Mouse (Mus musculus) common myeloid progenitor, adult 5-6 weeks (primary cell): Measurements from ENCODE around the gene St6galnac1. TPM values are rescaled to one million over a fixed set of nuclear protein-coding genes. Genes with fewer than 3 reads are reported as not detected.
"Not testable (repeated sequence)": the region's sequence is repeated elsewhere in the genome, so short reads cannot be mapped to it uniquely, and the experiment has no call there.

ENCODE experiments used
- ATAC-seq: replicated peaks from 2 replicates; pipeline ENCODE4 v1.8.0; 2016; ENCODE audit warnings: low read depth, mild to moderate bottlenecking, moderate TSS enrichment, inconsistent platforms; ENCODE audit not compliant: poor library complexity, severe bottlenecking
- total RNA-seq: library from RNA; stranded (forward); fragments of 200-1000, 187-1606 nt; gene quantifications from 2 replicates; pipeline ENCODE4 v1.2.3, GENCODE M21; 2017

Gene St6galnac1
- total RNA-seq, 1 experiment from 2014 or later = not detected

DNA sequence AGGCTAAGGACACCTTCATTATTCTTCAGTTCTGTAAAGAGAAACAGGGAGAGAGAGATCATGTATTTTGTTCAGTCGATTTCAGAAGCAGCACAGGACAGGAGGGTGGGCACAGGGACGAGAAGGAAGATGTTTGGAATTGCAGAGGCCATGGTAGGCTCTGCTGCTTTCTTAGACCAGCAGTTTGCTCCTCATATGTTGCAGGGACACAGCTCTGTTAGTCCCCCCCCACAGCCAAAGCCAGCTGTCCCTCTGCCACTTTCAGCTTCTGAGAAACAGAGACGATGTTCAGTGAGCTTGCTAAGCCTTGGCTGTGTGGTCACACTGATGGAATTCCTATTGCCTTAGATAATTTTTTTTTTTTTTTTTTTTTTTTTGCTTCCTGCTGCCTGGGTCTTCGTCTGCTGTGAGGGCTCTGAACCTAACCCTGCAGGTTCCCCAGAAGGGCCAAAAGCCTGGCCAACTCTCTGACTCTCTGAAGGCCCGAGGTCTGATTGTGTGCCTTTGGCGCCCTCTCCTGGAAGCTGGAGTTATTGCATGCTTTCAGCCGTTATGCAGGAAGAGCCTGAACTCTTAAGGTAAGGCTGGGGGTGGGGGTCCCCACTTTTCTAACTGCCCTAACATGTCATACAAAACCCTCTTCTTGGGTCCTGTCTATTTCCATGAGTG is 32.8 kb upstream of the St6galnac1 start:
- peak; percentile 77 for ATAC-seq

DNA sequence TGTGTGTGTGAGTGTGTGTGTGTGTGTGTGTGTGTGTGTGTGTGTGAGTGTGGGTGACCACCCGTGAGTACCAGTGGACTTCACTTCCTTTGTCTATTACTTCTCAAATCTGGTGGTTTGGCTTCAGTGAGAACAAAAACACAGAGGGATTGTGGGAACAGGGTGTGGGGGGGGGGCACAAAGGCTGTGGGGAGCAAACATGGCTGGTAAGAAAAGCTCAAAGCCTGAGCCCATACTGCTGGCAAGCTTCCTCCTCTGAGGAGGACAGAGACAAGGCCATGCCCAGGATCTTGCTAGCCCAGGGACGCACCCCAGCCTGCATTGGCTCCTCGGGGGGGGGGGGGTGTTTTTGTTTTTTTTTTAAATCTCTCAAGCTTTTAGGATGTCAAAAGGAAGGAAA is 32.2 kb upstream of the St6galnac1 start:
- no peak for ATAC-seq

DNA sequence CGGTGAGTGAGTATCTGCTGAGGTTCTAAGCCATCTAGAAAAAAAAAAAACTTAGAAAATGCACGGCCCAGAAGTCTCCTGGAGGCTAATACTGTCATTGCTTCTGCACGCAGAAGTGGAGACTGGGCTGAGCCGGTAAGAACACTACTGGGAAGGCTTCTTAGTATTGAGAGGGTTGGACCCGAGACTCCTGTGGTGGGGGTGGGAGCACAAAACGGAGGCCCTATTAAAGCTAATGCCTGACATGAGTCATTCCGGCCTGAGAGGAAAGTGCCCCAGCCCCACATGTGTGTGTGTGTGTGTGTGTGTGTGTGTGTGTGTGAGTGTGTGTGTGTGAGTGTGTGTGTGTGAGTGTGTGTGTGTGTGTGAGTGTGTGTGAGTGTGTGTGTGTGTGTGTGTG is 31.8 kb upstream of the St6galnac1 start:
- ATAC-seq = no peak

DNA sequence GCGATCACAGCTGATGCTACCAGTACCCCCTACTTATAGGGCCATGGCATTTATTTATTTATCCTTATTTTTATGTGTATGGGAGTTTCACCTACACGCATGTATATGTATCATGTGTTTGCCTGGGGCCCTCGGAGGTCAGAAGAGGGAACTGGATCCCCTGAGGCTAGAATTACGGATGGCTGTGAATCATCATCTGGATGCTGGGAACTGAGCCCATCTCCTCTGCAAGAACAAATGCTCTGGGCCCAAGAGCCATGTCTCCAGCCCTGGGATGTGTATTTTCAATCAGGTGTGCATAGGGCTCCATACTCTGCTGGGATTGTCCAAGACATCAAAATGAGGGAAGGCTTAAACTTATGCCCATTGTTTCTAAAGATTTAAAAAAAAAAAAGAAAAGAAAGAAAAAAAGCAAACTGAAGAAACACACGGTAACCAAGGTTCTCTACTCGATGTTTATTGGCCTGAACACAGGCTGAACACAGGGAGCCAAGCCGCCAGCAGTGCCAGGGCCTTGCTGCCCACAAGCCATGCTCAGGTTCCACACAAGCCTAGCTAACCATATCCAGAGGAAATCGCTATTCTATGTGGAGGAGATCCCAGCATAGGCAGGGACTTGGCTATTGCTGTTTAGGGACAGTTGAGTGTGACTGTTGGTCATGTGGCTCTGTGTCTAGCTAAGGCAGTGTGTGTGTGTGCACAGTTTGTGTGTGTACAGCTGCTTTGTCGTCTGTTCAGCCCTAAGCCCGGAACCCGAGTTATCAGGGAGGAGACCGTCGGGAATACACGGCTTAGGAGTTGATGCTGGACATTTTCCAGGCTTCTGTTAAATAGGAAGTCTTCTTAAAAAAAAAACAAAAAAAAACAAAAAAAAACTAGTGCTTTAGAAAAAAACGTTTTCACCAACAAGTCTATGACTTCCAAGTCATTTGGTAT is 31.1 kb upstream of the St6galnac1 start:
- no peak for ATAC-seq

DNA sequence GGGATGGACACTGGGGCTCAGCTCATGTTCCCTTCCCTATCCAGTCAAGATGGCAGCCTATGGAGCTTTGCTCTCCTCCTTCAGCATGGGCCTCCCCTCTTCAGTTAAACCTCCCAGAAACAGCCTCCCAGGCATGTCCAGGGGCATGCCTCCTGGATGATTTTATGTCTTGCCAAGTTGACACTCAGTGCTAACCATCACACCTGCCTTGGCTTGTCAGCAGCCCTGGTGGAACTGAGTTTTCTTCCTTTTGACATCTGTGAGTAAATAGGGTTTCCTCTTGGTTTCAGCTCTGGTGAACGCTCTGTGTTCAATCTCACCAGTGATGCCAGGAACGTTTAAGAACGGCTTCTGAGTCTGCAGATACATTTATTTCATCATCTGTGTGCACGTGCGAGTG is 27.4 kb upstream of the St6galnac1 start:
- no peak for ATAC-seq

DNA sequence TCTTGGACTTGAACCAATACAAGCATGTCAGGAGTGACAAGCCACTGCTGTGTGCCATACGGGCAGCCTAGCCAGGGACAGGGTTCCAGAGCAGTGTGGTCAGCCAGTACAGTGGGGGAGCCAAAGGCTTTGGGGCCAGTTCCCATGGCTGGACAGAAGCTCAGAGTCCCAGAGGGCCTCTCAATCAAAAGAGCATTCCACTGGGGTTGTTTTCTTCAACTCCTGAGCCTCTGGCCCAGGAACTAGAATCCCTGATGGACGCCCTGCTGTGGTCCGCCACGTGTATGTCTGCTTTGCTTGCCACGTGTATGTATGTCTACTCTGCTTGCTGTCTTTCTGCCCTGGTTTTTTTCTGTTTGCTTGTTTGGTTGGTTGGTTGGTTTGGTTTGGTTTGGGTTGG is 25.8 kb upstream of the St6galnac1 start:
- no peak for ATAC-seq

DNA sequence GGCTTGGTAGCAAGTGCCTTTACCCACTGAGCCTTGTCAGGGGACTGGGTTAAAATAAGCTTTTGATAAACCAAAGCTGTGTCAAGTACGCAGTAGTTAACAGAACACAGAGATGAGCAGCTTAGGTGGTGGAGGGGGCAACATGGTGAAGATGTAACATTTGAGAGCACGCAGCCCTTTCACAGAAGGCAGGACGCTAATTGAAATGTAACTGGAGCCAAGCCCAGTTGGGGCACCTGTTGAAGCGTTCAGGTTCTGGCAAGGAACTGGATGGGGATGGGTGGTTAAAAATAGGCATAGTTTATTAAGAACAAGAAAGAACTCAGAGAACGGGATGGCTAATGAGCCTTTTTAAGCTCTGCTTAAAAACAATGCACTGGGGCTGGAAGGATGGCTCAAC is 24.1 kb upstream of the St6galnac1 start:
- ATAC-seq = no peak

DNA sequence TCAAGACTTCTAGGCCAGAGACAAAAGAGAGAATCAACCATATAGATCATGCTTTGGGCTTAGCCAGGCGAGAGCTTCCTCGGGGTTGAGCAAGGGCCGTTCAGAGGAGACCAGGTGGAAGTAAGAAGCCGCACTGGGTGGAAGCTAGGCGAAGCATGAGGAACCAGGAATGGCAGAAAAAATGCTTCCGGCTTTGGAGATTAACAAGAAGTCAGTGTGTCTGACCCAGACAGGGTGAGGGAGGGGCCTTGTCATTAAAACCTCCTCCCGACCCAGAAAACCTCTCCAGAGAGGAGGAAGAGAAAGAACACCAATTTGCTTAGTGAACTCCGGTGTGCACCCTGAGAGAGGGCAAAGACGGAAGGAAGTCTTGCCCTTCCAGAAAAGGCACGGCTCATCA is 8.9 kb upstream of the St6galnac1 start:
- no peak for ATAC-seq

DNA sequence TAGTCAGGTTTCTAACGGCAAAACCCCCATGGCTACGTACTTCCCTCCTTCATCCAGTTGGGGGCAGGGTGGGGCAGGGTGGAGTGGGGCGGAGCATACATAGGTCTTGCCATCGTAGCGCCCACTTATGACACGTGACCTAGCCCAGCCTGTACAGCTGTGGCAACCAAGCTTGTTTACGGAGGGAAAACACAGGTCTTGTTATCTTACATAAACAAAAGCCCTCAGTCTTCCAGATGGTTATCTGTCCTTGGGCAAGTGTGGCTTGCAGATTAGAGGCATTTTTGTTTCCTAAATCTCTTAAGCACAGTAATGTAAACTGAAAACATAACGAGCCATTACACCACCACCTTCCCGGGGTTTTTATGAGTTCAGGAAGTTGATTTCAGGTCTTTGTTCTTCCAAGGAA is 7.4 kb upstream of the St6galnac1 start:
- peak; percentile 99 for ATAC-seq

DNA sequence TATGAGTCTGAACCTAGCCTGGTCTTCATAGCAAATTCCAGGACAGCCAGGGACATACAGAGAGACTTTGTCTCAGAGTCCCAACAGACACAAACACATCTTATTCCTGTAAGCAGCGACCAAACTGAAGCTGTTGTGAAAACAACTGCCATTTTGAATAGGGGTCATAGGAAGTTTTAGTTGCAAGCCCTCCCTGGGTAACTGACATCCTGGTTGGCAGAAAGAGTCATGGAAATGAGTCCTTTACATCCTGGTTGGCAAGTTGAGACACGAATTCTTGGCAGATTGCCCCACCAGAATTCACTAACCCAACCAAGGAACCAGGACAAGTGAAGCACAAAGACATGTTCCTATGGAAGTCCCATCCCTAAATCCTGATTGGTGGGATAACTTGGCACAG is 2.1 kb downstream of the St6galnac1 start:
- ATAC-seq = no peak

DNA sequence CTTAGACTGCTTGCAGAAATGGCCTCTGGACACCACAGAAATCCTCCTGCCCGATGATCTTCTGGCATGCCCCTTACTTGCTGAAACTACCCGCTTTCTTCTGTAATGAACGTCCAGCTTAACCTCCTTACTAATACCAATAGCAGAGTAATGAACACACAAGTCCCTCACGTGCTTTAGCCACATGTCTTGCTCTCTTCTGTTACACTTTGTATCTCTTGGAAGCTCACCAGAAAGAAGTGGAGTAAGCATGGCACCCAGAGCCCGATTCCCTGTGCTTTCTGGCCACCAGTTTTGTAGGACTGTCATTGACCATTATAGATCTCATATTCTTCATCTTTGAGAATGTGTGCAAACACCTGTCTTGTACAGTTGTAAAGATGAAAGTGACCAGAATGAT is 5.4 kb downstream of the St6galnac1 start:
- no peak for ATAC-seq

DNA sequence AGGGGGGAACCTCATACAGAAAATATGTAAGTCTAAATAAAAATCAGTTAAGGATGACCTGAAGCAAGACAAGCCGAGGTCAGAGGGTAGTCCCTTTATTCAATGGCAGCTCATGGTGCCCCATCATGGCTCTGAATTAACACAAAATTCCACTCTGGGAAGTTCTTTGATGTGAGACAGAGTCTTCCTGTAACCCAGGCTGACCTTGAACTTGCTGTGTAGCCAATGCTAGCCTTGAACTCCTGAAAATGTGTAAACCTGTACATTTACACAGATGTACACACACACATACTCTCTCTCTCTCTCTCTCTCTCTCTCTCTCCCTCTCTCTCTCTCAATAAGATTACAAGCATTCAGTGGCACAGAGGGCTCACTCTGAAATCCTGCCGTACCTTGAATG is 10.4 kb downstream of the St6galnac1 start:
- ATAC-seq = no peak

DNA sequence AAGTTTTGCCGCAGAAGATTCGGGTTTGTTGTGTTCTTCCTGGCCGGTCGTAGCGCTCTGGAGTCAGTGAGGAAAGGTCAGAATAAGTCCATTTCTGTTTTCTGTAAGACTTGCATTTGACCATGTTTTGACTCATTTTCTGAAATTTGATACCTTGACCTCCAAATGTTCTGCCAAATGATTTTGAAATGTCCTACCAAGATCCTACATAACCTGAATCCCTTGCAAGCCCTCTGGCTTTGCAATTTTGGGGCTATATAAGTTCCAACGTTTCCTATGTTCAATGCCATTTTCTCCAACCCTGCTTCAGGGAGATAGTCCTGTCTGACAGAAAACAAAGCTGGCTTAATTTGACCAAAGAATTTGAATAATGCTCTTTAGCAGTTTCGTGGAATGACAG is 11.0 kb downstream of the St6galnac1 start:
- ATAC-seq = no peak

DNA sequence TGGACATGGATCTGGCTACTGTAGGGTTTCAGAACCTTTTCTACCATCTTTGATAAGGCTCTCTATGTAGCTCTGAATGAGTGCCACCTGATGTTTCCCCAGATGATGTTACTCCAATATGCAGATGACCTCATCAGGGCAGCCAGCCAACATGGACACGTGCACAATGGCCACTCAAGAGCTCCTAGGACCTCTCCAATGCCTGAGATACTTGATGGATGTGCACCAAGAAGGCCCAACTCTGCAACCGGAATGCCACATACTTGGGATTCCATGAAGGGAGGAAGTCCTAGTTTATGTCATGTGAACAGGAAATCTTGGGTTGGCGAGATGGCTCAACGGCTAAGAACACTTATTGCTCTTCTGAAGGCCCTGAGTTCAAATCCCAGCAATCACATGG is 20.1 kb downstream of the St6galnac1 start:
- no peak for ATAC-seq

DNA sequence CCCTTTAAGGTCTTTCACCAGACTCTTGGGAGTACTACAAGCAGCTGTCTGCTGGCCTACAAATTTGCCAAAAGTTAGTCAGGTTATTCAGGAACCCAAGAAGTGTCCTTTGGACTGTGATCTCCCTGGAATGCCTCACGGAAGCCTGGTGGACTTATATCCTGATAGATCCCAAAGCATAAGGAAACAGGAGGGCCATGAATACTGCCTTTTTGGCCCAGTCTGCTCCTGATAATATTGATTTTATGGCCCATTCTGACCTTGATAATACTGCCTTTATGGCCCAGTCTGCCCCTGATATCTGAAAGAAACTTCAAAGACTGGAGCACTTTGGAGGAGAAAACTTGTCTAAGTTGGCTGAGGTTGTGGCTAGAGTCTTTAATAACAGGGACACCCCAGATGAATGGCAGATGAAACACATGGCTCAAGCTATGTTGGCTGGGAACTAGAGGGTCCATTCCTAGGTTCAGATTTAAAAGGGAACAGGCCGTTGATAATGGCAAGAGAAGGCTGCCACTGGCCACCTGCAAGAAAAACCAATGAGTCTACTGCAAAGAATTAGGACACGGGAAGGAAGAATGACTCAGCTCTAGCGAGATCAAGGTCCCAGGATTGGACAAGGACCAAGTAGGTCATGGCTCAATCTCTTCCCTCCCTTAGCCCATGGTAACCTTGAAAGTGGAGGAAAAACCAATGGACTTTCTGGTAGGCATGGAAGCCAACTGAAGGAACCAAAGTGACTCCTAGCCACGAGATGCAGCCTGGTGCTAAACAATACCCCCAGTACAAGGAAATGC is 21.4 kb downstream of the St6galnac1 start:
- no peak for ATAC-seq

DNA sequence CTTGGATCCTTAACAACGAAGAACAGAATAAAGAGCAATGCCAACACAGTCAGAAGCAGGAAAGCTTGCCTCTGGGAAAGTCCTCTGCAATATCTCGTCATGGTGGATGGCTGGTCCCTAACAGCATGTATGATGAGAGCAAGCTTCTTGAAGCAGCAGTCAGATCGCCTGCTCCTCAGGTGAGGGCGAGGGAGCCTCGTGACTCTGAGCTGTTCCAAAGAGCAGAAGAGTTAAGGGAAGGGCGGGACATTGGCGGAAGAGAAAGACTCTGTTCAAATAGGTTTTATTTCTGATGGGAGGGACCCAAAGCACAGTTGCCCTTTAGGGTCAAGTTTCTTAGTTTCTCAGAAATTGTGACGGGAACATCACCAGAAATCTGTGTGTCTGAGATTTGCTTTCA is 25.6 kb downstream of the St6galnac1 start:
- ATAC-seq = no peak

DNA sequence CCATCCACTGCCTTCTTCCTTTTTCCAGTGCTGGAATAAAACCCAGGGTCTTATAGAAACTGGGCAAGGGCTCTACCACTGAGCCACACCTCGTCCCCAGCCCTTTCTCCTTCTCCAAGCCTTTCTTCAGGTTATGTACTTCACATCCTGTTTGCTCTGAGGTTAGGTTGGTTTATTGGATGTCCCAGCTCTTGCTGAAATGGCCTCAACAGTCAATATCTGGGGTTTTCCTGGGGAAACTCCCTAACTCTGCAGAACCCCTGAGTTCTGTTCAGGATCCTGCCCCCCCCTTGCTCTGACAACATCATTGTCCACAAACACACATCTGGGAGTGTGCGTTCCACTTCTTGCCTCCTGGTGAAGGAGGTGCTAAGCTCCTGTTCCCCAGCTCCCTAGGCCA is 26.6 kb downstream of the St6galnac1 start:
- not testable (repeated sequence) for ATAC-seq

DNA sequence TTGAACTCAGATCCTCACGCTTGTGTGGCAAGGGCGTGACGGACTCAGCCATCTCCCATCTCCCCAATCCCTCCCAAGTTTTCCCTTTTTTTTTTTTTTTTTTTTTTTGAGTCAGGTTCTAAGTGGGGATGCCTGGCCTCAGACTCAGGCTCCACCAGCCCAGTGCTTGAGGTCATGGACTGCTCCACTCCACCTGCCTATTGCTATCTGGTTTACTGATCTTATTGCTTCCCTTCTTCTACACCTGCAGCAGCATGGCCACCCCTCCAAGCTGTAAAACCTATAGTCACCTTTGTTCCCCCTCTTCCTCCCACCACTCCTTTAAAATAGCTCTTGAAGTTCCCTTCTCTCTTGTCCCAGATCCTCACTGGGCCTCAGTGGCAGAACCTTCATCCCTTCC is 28.5 kb downstream of the St6galnac1 start:
- not testable (repeated sequence) for ATAC-seq

DNA sequence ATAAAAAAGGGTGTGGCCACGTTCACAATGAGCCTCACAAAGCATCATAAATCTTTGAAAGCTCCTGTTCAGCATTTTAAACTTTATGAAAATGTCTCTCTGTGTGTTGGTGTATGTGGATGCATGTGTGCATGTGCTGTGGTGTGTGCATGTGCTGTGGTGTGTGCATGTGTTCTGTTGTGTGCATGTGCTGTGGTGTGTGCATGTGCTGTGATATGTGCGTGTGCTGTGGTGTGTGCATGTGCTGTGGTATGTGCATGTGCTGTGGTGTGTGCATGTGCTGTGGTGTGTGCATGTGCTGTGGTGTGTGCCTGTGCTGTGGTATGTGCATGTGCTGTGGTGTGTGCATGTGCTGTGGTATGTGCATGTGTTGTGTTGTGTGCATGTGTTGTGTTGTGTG is 29.9 kb downstream of the St6galnac1 start:
- not testable (repeated sequence) for ATAC-seq

DNA sequence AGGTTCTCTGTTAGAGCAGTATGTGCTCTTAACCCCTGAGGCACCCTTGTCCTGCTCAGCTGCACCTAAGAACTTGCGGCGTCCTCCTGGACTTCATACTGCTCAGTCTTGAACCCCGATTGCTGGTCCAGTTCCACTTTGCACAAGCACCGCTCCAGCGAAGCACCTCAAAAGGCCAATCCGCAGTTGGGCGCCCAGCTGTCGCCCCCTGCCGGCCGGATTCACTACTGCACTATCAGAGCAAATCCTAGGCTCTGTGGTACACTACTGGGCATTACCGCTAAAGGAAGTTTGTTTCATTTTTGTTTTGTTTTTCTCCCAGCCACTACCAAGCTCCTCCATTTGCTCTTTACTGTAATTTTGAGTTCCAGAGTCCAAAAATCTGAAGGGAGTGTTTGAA is 36.9 kb downstream of the St6galnac1 start:
- ATAC-seq = no peak

DNA sequence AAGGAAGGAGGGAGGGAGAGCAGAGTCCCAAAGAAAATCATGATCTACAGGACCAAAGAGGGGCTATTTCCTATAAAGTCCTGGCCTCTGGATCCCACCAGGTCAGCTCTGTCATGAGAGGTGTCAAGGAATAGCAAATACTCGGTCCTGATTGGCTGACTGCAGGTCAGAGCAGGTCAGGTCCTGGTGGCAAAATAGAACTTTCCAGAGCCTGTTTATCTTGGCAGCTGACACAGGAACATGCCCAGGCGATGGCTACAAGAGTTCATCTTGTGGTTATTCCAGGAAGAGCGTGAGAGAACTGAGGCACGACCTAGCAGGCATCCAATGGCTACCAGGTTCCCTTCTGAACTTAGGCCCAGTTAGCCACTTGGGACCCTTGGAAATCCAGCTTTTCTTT is 42.8 kb downstream of the St6galnac1 start:
- ATAC-seq = no peak
